Mouse (Mus musculus) small intestine, adult 2 months (tissue): ENCODE measurements around the gene Usp4. TPM values are rescaled to one million over a fixed set of nuclear protein-coding genes. Genes with fewer than 3 reads are reported as not detected.

Experiments
- H3K27ac ChIP-seq: fragments of 200-500 bp; 2 replicates; pipeline ENCODE4 v1.5.1; 2012; ENCODE audit warnings: low read depth, low read length, control low read depth, inconsistent platforms; ENCODE audit not compliant: insufficient read depth
- H3K27me3 ChIP-seq: fragments of 200-500 bp; 2 replicates; pipeline ENCODE4 v1.6.1; 2012; ENCODE audit warnings: mild to moderate bottlenecking, moderate library complexity, low read length, inconsistent platforms; ENCODE audit not compliant: control insufficient read depth, insufficient read depth
- H3K36me3 ChIP-seq: fragments of 200-500 bp; 2 replicates; pipeline ENCODE4 v1.6.1; 2012; ENCODE audit warnings: mild to moderate bottlenecking, low read length, control low read depth, inconsistent platforms; ENCODE audit not compliant: control insufficient read depth, insufficient read depth
- H3K4me1 ChIP-seq: fragments of 200-500 bp; 2 replicates; pipeline ENCODE4 v1.6.1; 2012; ENCODE audit warnings: low read length, inconsistent platforms, mixed read lengths; ENCODE audit not compliant: control insufficient read depth, insufficient read depth, insufficient read length
- H3K4me3 ChIP-seq: fragments of 200-500 bp; 2 replicates; pipeline ENCODE4 v1.5.1; 2012; ENCODE audit warnings: low read depth, mild to moderate bottlenecking, control low read depth, inconsistent platforms, low read length, moderate library complexity
- CTCF ChIP-seq: fragments of 200-500 bp; IDR thresholded peaks from 2 replicates; pipeline ENCODE4 v1.5.1; 2012; ENCODE audit warnings: low read depth, mild to moderate bottlenecking, control low read depth, inconsistent platforms, low read length, moderate library complexity, mixed read lengths; ENCODE audit not compliant: insufficient replicate concordance, insufficient read length; ENCODE audit errors: extremely low read depth
- POLR2A ChIP-seq: fragments of 200-500 bp; IDR thresholded peaks from 2 replicates; pipeline ENCODE4 v1.6.1; 2012; ENCODE audit warnings: low read depth, mild to moderate bottlenecking, control low read depth, inconsistent platforms, low read length, moderate library complexity
- WGBS: fragments of 180-500 bp; shearing (Covaris S2); methylation state at CpG from one replicate; pipeline ENCODE4 v1.1.7; 2018; 5-methylcytosine and 5-hydroxymethylcytosine counted together
- polyA plus RNA-seq: library from polyadenylated mRNA; depleted of rRNA; stranded (reverse); fragments of >200 nt; gene quantifications from 2 replicates; pipeline ENCODE4 v1.2.3, GENCODE M21; 2012; rRNA removed

Gene Usp4
- polyA plus RNA-seq, 1 experiment: 66.3 TPM

GRCm38 (mm10) chr9:108440485-108440884, 92.8 kb downstream of the Usp4 start:
- Histone ChIP-seq H3K27me3 (no peaks in the 10 kb centered on the region), H3K36me3 (no peaks in the 10 kb centered on the region), H3K4me3 (no peak overlapping the region), H3K27ac (no peak overlapping the region), H3K4me1 (no peaks in the 10 kb centered on the region)
- 68% methylated on average over 5 of the region's 5 CpGs for WGBS
- TF ChIP-seq POLR2A: no peak

- H3K4me3 ChIP-seq: no peak overlapping the region
- H3K4me1 ChIP-seq: peaks cover 2% of the 10 kb centered on the region; the same call in 1 of the 2 replicates
- no peaks in the 10 kb centered on the region for H3K27me3 ChIP-seq
- TF ChIP-seq POLR2A (no peak), CTCF (no peak)
- 80% methylated on average over 11 of the region's 11 CpGs for WGBS
- H3K27ac ChIP-seq: no peak overlapping the region
- no peaks in the 10 kb centered on the region for H3K36me3 ChIP-seq
Observed at GRCm38 (mm10) chr9:108441236-108441919, 93.7 kb downstream of the Usp4 start.

Other genes with a start within 250 kb of the Usp4 start
- 0.94 and 1.4 TPM in 2 replicates for gene Bsn, start 157.5 kb upstream of the Usp4 start, polyA plus RNA-seq
- gene Dag1, start 83.9 kb upstream of the Usp4 start, polyA plus RNA-seq: 31.2 and 52.1 TPM in 2 replicates
- gene Nicn1, start 57.4 kb upstream of the Usp4 start, polyA plus RNA-seq: 2.9 and 3.9 TPM in 2 replicates
- 1.4 and 1.9 TPM in 2 replicates for gene Amt, start 51.0 kb upstream of the Usp4 start, polyA plus RNA-seq
- gene Rhoa, start 41.7 kb upstream of the Usp4 start, polyA plus RNA-seq: 30.5 and 70.2 TPM in 2 replicates
- 19.0 and 36.7 TPM in 2 replicates for gene Tcta, start 41.7 kb upstream of the Usp4 start, polyA plus RNA-seq
- gene Gpx1, start 8.9 kb upstream of the Usp4 start, polyA plus RNA-seq: 1,021 and 1,249 TPM in 2 replicates
- 0.23 TPM in 1 of 2 replicates, not detected in the other for gene 1700102P08Rik, start 45.0 kb downstream of the Usp4 start, polyA plus RNA-seq
- not detected in 2 replicates for gene Ccdc36, start 80.6 kb downstream of the Usp4 start, polyA plus RNA-seq
- gene BC048562, start 88.6 kb downstream of the Usp4 start, polyA plus RNA-seq: not detected in 2 replicates
- gene Ccdc71, start 112.7 kb downstream of the Usp4 start, polyA plus RNA-seq: 11.8 and 20.1 TPM in 2 replicates
- 13.4 and 19.7 TPM in 2 replicates for gene Klhdc8b, start 113.7 kb downstream of the Usp4 start, polyA plus RNA-seq
- 22.3 and 23.3 TPM in 2 replicates for gene Lamb2, start 131.9 kb downstream of the Usp4 start, polyA plus RNA-seq
- 48.5 and 84.5 TPM in 2 replicates for gene Usp19, start 142.7 kb downstream of the Usp4 start, polyA plus RNA-seq
- 110 and 340 TPM in 2 replicates for gene Qars, start 159.9 kb downstream of the Usp4 start, polyA plus RNA-seq
- gene Qrich1, start 169.0 kb downstream of the Usp4 start, polyA plus RNA-seq: 38.4 and 76.2 TPM in 2 replicates
- gene Impdh2, start 212.4 kb downstream of the Usp4 start, polyA plus RNA-seq: 23.2 and 52.9 TPM in 2 replicates
- gene Ndufaf3, start 219.6 kb downstream of the Usp4 start, polyA plus RNA-seq: 19.8 and 26.2 TPM in 2 replicates
- 86.7 and 118 TPM in 2 replicates for gene Dalrd3, start 222.0 kb downstream of the Usp4 start, polyA plus RNA-seq
- gene Wdr6, start 230.9 kb downstream of the Usp4 start, polyA plus RNA-seq: 10.7 and 15.9 TPM in 2 replicates
- gene P4htm, start 249.8 kb downstream of the Usp4 start, polyA plus RNA-seq: 3.8 and 4.8 TPM in 2 replicates